Mouse (Mus musculus) midbrain, embryonic 10.5 days (tissue): ENCODE results near the gene Pigu. TPM values are rescaled to one million over a fixed set of nuclear protein-coding genes. Genes with fewer than 3 reads are reported as not detected.

ENCODE experiments used
- DNase-seq: peaks from one replicate; pipeline ENCODE4 v3.0.0-alpha.2; 2017; ENCODE audit warnings: low spot score
- H3K27ac ChIP-seq: fragments of 300-500 bp; sonication (generic); replicated peaks from 2 replicates; pipeline ENCODE4 v1.5.1; 2016; ENCODE audit warnings: mild to moderate bottlenecking
- H3K27me3 ChIP-seq: fragments of 300-500 bp; sonication (generic); 2 replicates; pipeline ENCODE4 v1.6.1; 2016; ENCODE audit warnings: low read depth, mild to moderate bottlenecking; ENCODE audit not compliant: poor library complexity, severe bottlenecking
- H3K36me3 ChIP-seq: fragments of 300-500 bp; sonication (generic); 2 replicates; pipeline ENCODE4 v1.6.1; 2016; ENCODE audit warnings: mild to moderate bottlenecking, moderate library complexity
- H3K4me1 ChIP-seq: fragments of 300-500 bp; sonication (generic); 2 replicates; pipeline ENCODE4 v1.6.1; 2016
- H3K4me3 ChIP-seq: fragments of 300-500 bp; sonication (generic); 2 replicates; pipeline ENCODE4 v1.5.1; 2016; ENCODE audit warnings: mild to moderate bottlenecking, moderate library complexity
- H3K9me3 ChIP-seq: fragments of 300-500 bp; sonication (generic); replicated peaks from 2 replicates; pipeline ENCODE4 v1.6.1; 2016; ENCODE audit warnings: mild to moderate bottlenecking
- WGBS: fragments of 180-500 bp; shearing (Covaris S2); methylation state at CpG from one replicate; pipeline ENCODE4 v1.1.7; 2016; 5-methylcytosine and 5-hydroxymethylcytosine counted together
- polyA plus RNA-seq: library from polyadenylated mRNA; unstranded; fragments of >200 nt; fragmentation: Nextera tagmentation; extraction: Ambion mirVana; gene quantifications from 2 replicates; pipeline ENCODE4 v1.2.1, GENCODE M21; 2016

Pigu gene
- polyA plus RNA-seq, 1 experiment from 2014 or later, result 57.1 TPM

- no peak for DNase-seq
- Histone ChIP-seq H3K4me1 (peaks cover 15% of the 10 kb centered on the region), H3K27me3 (peaks cover 6% of the 10 kb centered on the region), H3K9me3 (no peaks in the 10 kb centered on the region), H3K4me3 (peak overlapping the region; percentile 87), H3K36me3 (peaks cover 27% of the 10 kb centered on the region), H3K27ac (no peak overlapping the region)
- 85% methylated on average over 2 of the region's 2 CpGs for WGBS
Observed at GRCm38 (mm10) chr2:155277721-155278120, 79.5 kb downstream of the Pigu start.

- no peak for DNase-seq
- H3K9me3 ChIP-seq, result no peaks in the 10 kb centered on the region
- WGBS, result under 1% methylated on average over 45 of the region's 49 CpGs
- peak overlapping the region; percentile 89 for H3K27ac ChIP-seq
- H3K4me3 ChIP-seq, result peak overlapping the region; percentile 87
- H3K36me3 ChIP-seq, result peaks cover 22% of the 10 kb centered on the region
- H3K4me1 ChIP-seq, result peaks cover 15% of the 10 kb centered on the region
- peaks cover 6% of the 10 kb centered on the region for H3K27me3 ChIP-seq
Observed at GRCm38 (mm10) chr2:155276621-155277175, 80.5 kb downstream of the Pigu start.

DNA sequence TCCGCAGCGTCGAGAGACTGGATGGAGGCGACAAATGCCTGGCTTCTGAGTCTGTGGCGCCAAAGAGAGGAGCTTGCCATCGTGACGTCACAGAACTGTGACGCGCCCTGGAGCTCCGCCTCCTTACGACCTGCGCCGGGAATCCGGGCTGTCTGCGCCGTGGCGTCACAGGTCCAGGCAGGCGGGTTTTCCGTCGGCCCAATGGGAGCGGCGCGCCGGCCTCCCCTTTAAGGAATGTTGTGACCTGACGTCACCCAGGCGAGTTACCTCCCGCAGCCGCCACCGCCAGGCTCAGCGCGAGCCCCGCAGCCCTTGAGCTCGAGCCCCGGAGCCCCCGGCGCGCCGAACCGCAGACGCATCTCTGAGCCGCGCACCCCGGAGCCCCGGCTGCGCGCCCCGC, 81.0 kb downstream of the Pigu start, which contains the start of gene Map1lc3a:
Gene Map1lc3a (plus strand): TSS at position 103 of the 400 bp plus-strand sequence.
- Histone ChIP-seq H3K27me3 (peaks cover 6% of the 10 kb centered on the region), H3K9me3 (no peaks in the 10 kb centered on the region), H3K36me3 (peaks cover 22% of the 10 kb centered on the region), H3K4me1 (peaks cover 15% of the 10 kb centered on the region), H3K27ac (peak within 1 kb of the TSS; percentile 89), H3K4me3 (peak within 1 kb of the TSS; percentile 87)
- 1% methylated on average over 47 of the region's 47 CpGs for WGBS
- peak; percentile 92 for DNase-seq

DNA sequence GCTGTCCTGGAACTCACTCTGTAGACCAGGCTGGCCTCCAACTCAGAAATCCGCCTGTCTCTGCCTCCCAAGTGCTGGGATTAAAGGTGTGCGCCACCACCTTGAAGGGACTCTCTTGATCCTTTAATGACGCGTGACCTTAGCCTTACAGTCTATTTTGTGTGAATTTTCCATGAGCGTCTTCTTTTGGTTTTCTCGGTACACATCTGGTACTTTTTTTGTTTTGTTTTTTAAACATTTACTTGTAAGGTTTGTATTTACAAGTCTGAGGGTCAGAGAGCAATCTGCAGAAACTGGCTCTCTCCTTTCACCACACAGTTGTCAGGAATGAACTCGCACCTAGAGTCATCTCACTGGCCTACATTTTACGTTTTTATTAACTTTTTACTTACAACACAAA, 83.6 kb downstream of the Pigu start:
- no peaks in the 10 kb centered on the region for H3K9me3 ChIP-seq
- 86% methylated on average over 8 of the region's 8 CpGs for WGBS

GRCm38 (mm10) chr2:155272396-155273170, 84.6 kb downstream of the Pigu start:
- Histone ChIP-seq H3K36me3 (peaks cover 4% of the 10 kb centered on the region; the same call in 1 of the 2 replicates), H3K4me1 (peaks cover 13% of the 10 kb centered on the region), H3K27me3 (peaks cover 2% of the 10 kb centered on the region), H3K27ac (no peak overlapping the region), H3K4me3 (no peak overlapping the region), H3K9me3 (no peaks in the 10 kb centered on the region)
- no peak for DNase-seq
- WGBS, result 79% methylated on average over 10 of the region's 10 CpGs

More for the DNA sequence above, 83.6 kb downstream of the Pigu start:
- DNase-seq, result no peak
- H3K27me3 ChIP-seq, result peaks cover 6% of the 10 kb centered on the region
- H3K27ac ChIP-seq, result no peak overlapping the region
- no peak overlapping the region for H3K4me3 ChIP-seq
- peaks cover 14% of the 10 kb centered on the region for H3K36me3 ChIP-seq
- H3K4me1 ChIP-seq, result peaks cover 15% of the 10 kb centered on the region

GRCm38 (mm10) chr2:155271957-155272356, 85.3 kb downstream of the Pigu start:
- no peak overlapping the region for H3K4me3 ChIP-seq
- no peak for DNase-seq
- no peak overlapping the region for H3K27ac ChIP-seq
- no peaks in the 10 kb centered on the region for H3K27me3 ChIP-seq
- H3K36me3 ChIP-seq, result no peaks in the 10 kb centered on the region
- H3K9me3 ChIP-seq, result no peaks in the 10 kb centered on the region
- WGBS, result 87% methylated on average over 6 of the region's 6 CpGs
- peaks cover 6% of the 10 kb centered on the region for H3K4me1 ChIP-seq

- Histone ChIP-seq H3K36me3 (no peaks in the 10 kb centered on the region), H3K4me1 (no peaks in the 10 kb centered on the region), H3K27me3 (no peaks in the 10 kb centered on the region), H3K4me3 (no peak overlapping the region), H3K27ac (no peak overlapping the region), H3K9me3 (no peaks in the 10 kb centered on the region)
- WGBS, result 87% methylated on average over 5 of the region's 5 CpGs
- no peak for DNase-seq
Observed at GRCm38 (mm10) chr2:155266896-155267295, 90.3 kb downstream of the Pigu start.

- Histone ChIP-seq H3K4me3 (no peak overlapping the region), H3K4me1 (no peaks in the 10 kb centered on the region), H3K36me3 (no peaks in the 10 kb centered on the region), H3K9me3 (no peaks in the 10 kb centered on the region), H3K27me3 (no peaks in the 10 kb centered on the region), H3K27ac (no peak overlapping the region)
- DNase-seq, result no peak
- 94% methylated on average over 6 of the region's 6 CpGs for WGBS
Observed at GRCm38 (mm10) chr2:155265526-155265925, 91.7 kb downstream of the Pigu start.

- 93% methylated on average over 5 of the region's 5 CpGs for WGBS
- no peaks in the 10 kb centered on the region for H3K9me3 ChIP-seq
- H3K4me3 ChIP-seq, result no peak overlapping the region
- no peaks in the 10 kb centered on the region for H3K27me3 ChIP-seq
- no peak overlapping the region for H3K27ac ChIP-seq
- DNase-seq, result no peak
- H3K4me1 ChIP-seq, result no peaks in the 10 kb centered on the region
- H3K36me3 ChIP-seq, result peaks cover 75% of the 10 kb centered on the region
Observed at GRCm38 (mm10) chr2:155249588-155249987, 107.6 kb downstream of the Pigu start.

GRCm38 (mm10) chr2:155248718-155249117, 108.5 kb downstream of the Pigu start:
- H3K4me3 ChIP-seq, result no peak overlapping the region
- H3K4me1 ChIP-seq, result no peaks in the 10 kb centered on the region
- H3K27me3 ChIP-seq, result no peaks in the 10 kb centered on the region
- H3K36me3 ChIP-seq, result peaks cover 83% of the 10 kb centered on the region
- no peak overlapping the region for H3K27ac ChIP-seq
- WGBS, result 91% methylated on average over 2 of the region's 2 CpGs
- no peak for DNase-seq
- H3K9me3 ChIP-seq, result no peaks in the 10 kb centered on the region

DNA sequence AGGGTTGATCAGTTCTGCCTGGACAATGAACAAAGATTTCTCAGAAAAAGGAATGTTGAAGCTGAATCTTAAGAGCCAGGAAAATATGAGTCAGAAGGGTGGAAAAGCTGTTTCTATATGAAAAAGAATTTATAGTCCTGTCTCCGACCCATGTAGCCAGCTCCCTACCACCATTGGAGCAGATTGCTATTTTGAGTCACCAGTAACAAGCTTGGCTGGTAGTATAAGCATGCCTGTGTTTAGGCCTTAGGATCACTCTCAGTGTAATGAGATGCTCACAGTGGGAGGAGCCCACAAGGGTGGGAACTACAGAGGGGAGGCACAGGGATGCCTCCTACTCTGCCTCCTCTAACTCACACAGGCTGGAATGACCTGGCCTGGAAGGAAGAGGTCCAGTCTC, 109.0 kb downstream of the Pigu start:
- no peaks in the 10 kb centered on the region for H3K27me3 ChIP-seq
- H3K4me1 ChIP-seq, result no peaks in the 10 kb centered on the region
- H3K27ac ChIP-seq, result no peak overlapping the region
- DNase-seq, result no peak
- 96% methylated on average over 1 of the region's 1 CpGs for WGBS
- no peaks in the 10 kb centered on the region for H3K9me3 ChIP-seq
- H3K36me3 ChIP-seq, result peaks cover 88% of the 10 kb centered on the region
- H3K4me3 ChIP-seq, result no peak overlapping the region

- H3K36me3 ChIP-seq, result peaks cover 98% of the 10 kb centered on the region
- 94% methylated on average over 4 of the region's 4 CpGs for WGBS
Observed at GRCm38 (mm10) chr2:155246231-155246630, 111.0 kb downstream of the Pigu start.

GRCm38 (mm10) chr2:155242296-155242855, 114.9 kb downstream of the Pigu start:
- Histone ChIP-seq H3K27ac (no peak overlapping the region), H3K27me3 (no peaks in the 10 kb centered on the region), H3K9me3 (no peaks in the 10 kb centered on the region), H3K4me1 (peaks cover 10% of the 10 kb centered on the region), H3K36me3 (peaks cover 65% of the 10 kb centered on the region), H3K4me3 (no peak overlapping the region)
- whole genome bisulfite sequencing, result 89% methylated on average over 7 of the region's 7 CpGs
- no peak for DNase-seq

More at GRCm38 (mm10) chr2:155246231-155246630, 111.0 kb downstream of the Pigu start:
- no peaks in the 10 kb centered on the region for H3K4me1 ChIP-seq
- DNase-seq, result no peak
- no peak overlapping the region for H3K27ac ChIP-seq
- H3K9me3 ChIP-seq, result no peaks in the 10 kb centered on the region
- no peak overlapping the region for H3K4me3 ChIP-seq
- H3K27me3 ChIP-seq, result no peaks in the 10 kb centered on the region
